Comparison of ENCODE assay signal across 20 mouse cellular contexts in the genomic region with DNA sequence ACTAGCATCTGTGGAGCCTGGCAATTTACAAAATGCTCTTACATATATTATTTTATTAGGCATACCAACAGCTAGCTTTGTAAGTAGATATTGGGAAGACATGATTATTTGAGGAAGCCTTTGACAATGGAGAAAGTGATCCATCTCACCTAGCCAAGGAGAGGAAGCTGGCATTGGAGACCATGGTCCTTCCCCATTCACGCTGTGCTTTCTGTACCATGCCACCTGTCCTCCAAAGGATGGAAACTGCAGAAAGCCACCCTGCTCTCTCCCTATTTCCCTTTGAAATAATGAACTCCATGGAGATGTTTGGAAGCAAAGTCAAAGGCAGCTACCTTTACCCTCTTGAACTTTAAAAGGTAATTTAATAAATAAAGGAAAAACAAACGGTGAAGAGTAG.
DNase-seq lines count a peak whose midpoint lies in the region; ATAC-seq and TF ChIP-seq lines count a peak whose summit lies in the region.
"Had no signal": no experiment of that assay in that cellular context is flagged by ENCODE, and none has a peak within 500 bp of the region (broad histone marks: within the 10 kb centered on the region; RNA-seq: fewer than 3 reads in every experiment).

No protein-coding gene starts in this region.

- TF ChIP-seq CTCF in cerebellum, adult 2 months (IDR thresholded peaks at IDR 0.05; ENCODE audit: borderline replicate concordance, insufficient read depth, low read depth, low read length): no peak

- H3K27ac ChIP-seq in cerebellum, adult 2 months (ENCODE audit: insufficient read depth, low read length): no peak overlapping the region
- H3K27ac ChIP-seq: embryonic facial prominence, embryonic 10.5 days; gastrocnemius, adult 2 months; hindbrain, embryonic 12.5 days had no signal

- no peak for TF ChIP-seq POLR2A in cerebellum, adult 2 months (IDR thresholded peaks at IDR 0.05; ENCODE audit: borderline replicate concordance, insufficient read depth, low read length)

- peaks cover 3% of the 10 kb centered on the region for H3K4me1 ChIP-seq in cerebellum, adult 2 months (ENCODE audit: control insufficient read depth, insufficient read depth, low read length)
- H3K4me1 ChIP-seq: embryonic facial prominence, embryonic 10.5 days; hindbrain, embryonic 12.5 days had no signal

- H3K4me3 ChIP-seq in cerebellum, adult 2 months (replicated peaks; ENCODE audit: insufficient read depth, low read depth, low read length): no peak overlapping the region
- H3K4me3 ChIP-seq: embryonic facial prominence, embryonic 10.5 days; gastrocnemius, adult 2 months; hindbrain, embryonic 12.5 days had no signal

- H3K27me3 ChIP-seq in cerebellum, adult 2 months (ENCODE audit: control insufficient read depth, insufficient read depth, low read length): no peaks in the 10 kb centered on the region
- H3K27me3 ChIP-seq: hindbrain, embryonic 12.5 days had no signal

- WGBS in cerebellum, adult 2 months: 43% methylated on average over 2 of the region's 2 CpGs

- ATAC-seq in cerebellum, adult (ENCODE audit: insufficient number of reproducible peaks, low FRiP score, low TSS enrichment): peak; percentile 74; the same call in 1 of the 2 replicates
- ATAC-seq: CD4-positive, CD25-positive, alpha-beta regulatory T cell, adult 4 months; forebrain, embryonic 14.5 days; hindbrain, embryonic 16.5 days; inflammation-experienced regulatory T-cells, adult 6 months; intestine, postnatal 0 days had no signal

- no peak for DNase-seq in cerebellum, postnatal 4 days (ENCODE audit: low spot score in 2 of 2)
- peak; percentile 62 to 80 for DNase-seq in cerebellum, adult 2 months
- peak; percentile 44 to 51 for DNase-seq in cerebellum, postnatal 10 days
- DNase-seq in adipocyte (ENCODE audit: low spot score): no peak
- no peak for DNase-seq in ovary, adult 18-20 months (ENCODE audit: low spot score)
- DNase-seq in thymus, postnatal 14 days: no peak
- DNase-seq: adrenal gland, postnatal 14 days; B cell, adult 2 months; gastrocnemius, adult 2 months; gastrocnemius, postnatal 25 days; heart, postnatal 10 days; heart, postnatal 4 days had no signal

Comparison
In these comparisons a context has a peak if more than half of its experiments do, and no peak if none do; other contexts are left out.
1. DNase-seq: peak in cerebellum, adult 2 months (2 of 2) and cerebellum, postnatal 10 days (2 of 2); none in cerebellum, postnatal 4 days (0 of 2), adipocyte (single experiment), ovary, adult 18-20 months (single experiment) and thymus, postnatal 14 days (single experiment).